Mouse (Mus musculus) liver, adult 2 months (tissue): ENCODE measurements at regions not wholly inside any gene's neighbourhood (a gene's known extent, or its start where the extent isn't known, plus 50 kb on each side); places are given as distances from the start of the nearest gene placed in this dataset.

Source experiments
- CTCF ChIP-seq: fragments of 200-500 bp; IDR thresholded peaks from 2 replicates; pipeline ENCODE4 v1.5.1; 2011; ENCODE audit warnings: low read depth, low read length, control low read depth
- POLR2A ChIP-seq: fragments of 200-500 bp; IDR thresholded peaks from 2 replicates; pipeline ENCODE4 v1.6.1; 2011; ENCODE audit warnings: low read length, control low read depth; ENCODE audit not compliant: insufficient read depth; ENCODE audit errors: extremely low read depth

DNA sequence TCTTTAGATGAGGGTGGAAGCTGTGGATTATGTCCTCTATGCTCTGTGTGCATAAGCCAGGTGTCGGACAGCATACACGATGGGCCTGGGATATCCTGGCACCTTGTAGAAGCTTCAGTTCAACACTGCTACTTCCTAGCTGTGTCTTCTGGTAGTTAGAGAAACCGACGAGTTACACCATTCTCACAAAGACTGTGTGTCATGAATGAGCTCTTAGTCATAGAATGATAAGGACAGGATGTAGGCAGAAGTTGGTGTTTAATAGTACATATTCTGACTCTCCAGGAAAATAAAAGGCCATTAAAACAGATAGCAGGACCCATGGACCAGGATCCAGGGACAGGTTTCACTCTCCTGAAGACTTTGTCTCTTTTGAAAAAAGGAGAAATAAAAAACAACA, 446.3 kb upstream of the Klf4 start:
- TF ChIP-seq POLR2A (no peak), CTCF (no peak)
